Mouse (Mus musculus) adrenal gland, postnatal 36 days (tissue): Measurements from ENCODE around the gene Uqcrq. TPM values are rescaled to one million over a fixed set of nuclear protein-coding genes. Genes with fewer than 3 reads are reported as not detected.
"Not testable (repeated sequence)": the region's sequence is repeated elsewhere in the genome, so short reads cannot be mapped to it uniquely, and the experiment has no call there.

ENCODE experiments used
- DNase-seq, 2 experiments: peaks; one replicate each; pipeline ENCODE4 v3.0.0; 2021; ENCODE audit warnings: mixed read lengths in 1 of 2
- total RNA-seq, 2 experiments: library from RNA; stranded (reverse); gene quantifications; 2 replicates each; pipeline ENCODE4 v1.2.3; 2021

The Uqcrq gene
- total RNA-seq, 2 experiments from 2014 or later = 1,132 to 1,289 TPM

- DNase-seq = no peak
Observed at GRCm38 (mm10) chr11:53453031-53453430, 22.4 kb upstream of the Uqcrq start.

DNA sequence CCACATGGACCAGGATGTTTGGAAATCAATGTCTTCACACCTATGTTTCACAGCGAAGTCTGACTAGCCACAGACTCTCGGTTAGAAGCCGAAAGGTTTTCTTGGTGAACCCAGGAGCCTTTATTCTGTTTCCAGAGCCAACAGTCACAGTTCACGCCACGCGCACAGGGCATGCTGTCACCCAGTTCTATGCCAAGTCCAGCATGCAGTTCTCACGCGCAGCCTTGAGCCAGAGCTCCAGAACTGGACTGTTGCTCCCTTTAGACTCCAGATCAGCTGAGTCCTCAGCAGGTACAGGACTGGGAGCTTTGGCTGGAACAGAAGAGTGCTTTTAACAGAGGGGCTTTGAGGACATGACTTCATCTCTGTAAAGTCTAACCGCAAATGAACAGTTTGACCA lies 21.8 kb upstream of the Uqcrq start:
- DNase-seq = peak; percentile 53 to 59

GRCm38 (mm10) chr11:53451361-53451760 lies 20.7 kb upstream of the Uqcrq start:
- no peak for DNase-seq

DNA sequence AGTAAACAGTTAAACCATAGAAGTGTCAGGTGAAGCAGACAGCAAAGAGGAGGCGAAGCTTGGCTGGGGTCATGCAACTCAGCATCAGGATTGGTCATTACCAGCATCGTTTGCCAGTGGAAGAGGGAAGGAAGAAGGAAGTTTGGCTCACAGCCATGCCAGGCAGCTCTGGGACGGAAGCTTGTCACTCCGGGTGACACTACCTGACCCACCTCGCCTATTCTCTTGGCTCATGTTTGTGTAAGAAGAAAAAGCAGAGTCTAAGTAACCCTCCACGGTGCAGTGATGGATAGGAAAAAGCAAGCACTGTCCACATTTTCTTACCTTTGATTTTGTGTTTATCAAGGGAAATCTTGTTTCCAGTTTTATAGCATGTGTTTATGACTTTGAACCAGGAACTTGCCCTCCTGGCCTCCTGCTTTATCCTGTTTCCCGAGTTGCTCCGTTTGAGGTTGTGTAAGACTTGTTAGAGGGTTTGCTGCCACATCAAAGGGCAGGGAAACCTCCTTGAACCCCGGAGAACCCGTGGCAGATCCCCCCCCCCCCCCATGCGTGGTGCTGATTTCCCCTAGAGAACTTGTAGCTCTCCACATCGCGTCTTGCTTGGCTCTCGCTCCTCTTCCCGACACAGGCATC lies 19.6 kb upstream of the Uqcrq start:
- no peak for DNase-seq

DNA sequence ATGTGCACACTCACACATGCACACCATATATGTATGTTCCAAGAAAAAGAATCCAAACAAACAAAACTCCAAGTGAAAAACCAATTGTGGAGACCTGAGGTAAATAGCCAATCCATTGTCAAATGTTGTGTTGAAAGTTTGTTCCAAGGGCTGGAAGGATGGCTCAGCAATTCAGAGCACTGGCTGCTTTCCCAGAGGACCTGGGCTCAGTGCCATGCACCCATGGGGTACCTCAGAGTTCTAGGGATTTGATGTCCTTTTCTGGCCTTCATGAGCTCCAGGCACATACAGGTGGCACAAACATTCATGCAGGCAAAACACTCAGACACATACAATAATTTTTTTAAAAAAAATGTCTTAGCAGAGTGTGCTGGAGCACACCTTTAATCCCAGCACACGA lies 17.9 kb upstream of the Uqcrq start:
- DNase-seq = peak; percentile 83 to 86

- no peak for DNase-seq
Observed at GRCm38 (mm10) chr11:53447996-53448395, 17.4 kb upstream of the Uqcrq start.

DNA sequence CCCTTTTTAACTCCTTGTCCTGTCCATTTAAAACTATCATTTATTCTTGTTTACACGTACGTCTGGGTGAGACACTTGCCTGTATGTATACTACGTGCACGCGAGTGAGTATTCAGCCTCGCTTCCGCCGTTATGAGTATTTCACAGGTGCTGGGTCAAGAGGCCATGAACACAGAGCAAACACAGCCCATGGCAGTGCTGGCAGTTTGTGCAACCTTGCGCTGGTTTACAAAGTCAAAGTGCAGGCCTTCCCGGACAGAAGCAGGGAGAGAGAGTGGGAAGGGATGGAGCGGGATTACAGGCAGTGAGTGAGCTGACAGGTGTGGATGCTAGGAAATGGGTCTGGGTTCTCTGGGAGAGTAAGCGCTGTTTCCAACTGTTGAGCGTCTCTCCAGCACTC lies 15.6 kb upstream of the Uqcrq start:
- DNase-seq = no peak

DNA sequence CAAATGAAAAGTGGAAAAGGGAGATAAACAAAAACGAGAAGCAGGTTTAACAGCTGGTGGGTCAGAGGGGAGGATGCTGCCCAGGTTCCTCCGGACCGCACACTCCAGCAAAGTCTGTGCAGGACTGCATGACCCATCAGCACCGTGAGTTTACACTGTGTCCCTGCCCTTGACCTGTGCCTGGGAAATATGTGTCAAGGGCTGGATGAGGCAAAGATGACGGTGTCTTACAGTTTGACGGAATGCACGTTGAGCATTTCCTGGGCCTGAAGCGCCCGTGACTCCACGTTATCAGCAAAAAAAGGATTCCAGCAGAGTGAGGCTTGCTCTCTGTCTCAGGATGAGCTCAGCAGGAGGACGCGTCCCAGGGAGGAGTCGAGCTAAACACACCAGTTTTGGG lies 14.9 kb upstream of the Uqcrq start:
- DNase-seq = peak; percentile 60 to 63

- peak; percentile 64 to 67 for DNase-seq
Observed at GRCm38 (mm10) chr11:53443861-53444260, 13.2 kb upstream of the Uqcrq start.

DNA sequence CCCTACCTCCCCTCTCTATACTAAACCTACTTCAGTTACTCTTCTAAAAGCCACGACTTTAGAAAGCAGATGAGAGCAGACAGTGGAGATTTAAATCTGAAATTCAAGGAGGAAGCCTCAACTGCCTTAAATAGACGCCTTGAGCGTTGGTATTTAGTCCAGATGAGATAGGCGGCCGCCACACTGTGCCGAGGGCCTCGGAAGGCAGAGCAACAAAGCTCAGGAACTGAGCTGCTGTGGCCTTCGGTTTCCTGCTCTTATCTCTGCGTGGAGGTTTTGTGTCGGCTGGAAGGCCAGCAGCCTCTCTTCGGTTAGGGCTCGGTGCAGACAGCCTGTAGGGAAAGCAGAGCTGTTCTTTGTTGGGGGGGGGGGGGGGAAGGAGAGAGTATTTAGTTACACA lies 11.3 kb upstream of the Uqcrq start:
- DNase-seq = peak; percentile 62 to 65

- DNase-seq = no peak
Observed at GRCm38 (mm10) chr11:53436338-53436737, 5.7 kb upstream of the Uqcrq start.

DNA sequence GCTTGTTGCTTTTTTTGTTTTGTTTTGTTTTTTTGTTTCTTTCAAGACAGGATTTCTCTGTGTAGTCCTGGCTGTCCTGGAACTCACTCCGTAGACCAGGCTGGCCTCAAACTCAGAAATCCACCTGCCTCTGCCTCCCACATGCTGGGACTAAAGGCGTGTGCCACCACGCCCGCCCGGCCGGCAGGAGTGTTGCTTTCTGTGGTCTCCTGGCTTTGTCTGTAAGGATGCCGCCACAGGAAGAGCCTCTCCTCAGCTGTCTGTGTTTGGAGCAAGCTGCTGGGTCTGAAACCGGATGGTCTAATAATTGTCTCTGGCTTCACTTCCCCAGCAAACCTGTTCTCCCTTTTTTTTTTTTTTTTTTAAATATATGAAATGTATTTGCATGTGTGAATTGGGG lies 4.9 kb upstream of the Uqcrq start:
- no peak for DNase-seq

GRCm38 (mm10) chr11:53433057-53433456 lies 2.4 kb upstream of the Uqcrq start:
- no peak for DNase-seq

DNA sequence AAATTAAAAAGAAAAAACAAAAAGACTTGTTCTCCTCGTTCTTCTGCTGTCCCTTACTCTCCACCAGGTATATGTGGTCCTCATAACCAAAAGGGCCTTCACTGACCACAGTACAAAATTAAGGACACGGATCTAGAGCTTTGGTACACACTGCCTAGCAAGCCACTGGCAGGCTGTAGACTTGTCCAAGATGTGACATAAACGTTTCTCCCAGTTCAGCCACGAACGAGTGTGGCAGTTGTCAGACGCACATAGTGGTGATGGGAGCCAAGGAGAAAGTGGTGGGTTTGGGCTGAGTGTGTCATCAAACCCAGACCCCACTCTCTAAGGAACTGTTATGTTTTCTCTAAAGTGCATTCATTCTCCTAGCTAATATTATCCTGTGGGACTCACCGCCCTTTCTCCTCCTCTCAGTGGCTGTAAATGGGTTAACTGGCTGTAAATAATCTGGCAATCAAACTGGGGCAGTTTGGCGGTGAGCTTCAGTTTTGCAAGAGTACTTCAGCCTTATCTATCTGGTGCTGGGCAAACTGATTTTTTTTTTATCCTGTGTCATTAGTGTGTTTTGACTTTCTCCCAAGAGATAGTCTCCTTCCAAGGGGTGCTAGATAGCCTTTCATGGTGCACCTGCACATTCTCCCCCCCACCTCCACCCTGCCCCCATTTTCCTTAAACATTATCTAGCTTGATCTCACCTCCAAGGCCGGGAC lies 871 bp upstream of the Uqcrq start:
- peak in 1 of 2 experiments; percentile 36 for DNase-seq

DNA sequence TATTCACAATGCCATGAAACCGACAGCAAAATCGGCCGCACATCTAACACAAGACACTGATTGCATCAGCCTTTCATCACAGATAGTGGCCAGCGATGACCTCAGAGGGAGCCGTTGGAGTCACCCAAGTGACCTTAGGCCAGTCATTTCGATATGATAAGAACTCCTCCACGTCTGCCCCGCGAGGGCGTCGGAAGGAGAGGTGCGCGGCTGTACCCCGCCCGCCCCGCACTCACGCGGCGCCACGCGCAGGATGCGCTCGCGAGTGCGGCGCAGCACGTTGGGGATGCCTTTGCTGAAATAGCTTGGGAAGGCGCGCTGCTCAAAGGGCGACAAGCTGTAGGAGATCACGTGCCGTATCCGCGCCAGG lies 346 bp downstream of the Uqcrq start:
- DNase-seq = peak; percentile 56 to 78

- no peak for DNase-seq
Observed at GRCm38 (mm10) chr11:53429182-53429581, 1.4 kb downstream of the Uqcrq start.

GRCm38 (mm10) chr11:53428716-53429057 lies 1.9 kb downstream of the Uqcrq start:
- no peak for DNase-seq

GRCm38 (mm10) chr11:53427993-53428715 lies 2.5 kb downstream of the Uqcrq start:
- no peak for DNase-seq

DNA sequence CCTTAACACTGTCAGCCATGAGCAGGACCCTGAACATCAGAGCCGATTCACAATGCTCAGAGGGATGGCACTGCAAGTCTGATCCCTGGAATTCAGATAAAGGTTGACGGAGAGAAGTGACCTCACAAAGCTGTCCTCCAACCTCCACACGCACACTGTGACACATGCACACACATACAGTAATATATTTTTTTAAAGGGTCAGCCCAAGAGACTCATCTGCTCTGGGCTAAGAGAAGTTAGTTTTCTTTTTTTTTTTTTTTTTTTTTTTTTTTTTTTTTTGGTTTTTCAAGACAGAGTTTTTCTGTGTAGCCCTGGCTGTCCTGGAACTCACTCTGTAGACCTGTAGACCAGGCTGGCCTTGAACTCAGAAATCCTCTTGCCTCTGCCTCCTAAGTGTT lies 3.7 kb downstream of the Uqcrq start:
- not testable (repeated sequence) for DNase-seq

GRCm38 (mm10) chr11:53425711-53426255 lies 4.8 kb downstream of the Uqcrq start:
- DNase-seq = peak in 1 of 2 experiments; percentile 35

GRCm38 (mm10) chr11:53425251-53425650 lies 5.4 kb downstream of the Uqcrq start:
- DNase-seq = no peak

GRCm38 (mm10) chr11:53424826-53425225 lies 5.8 kb downstream of the Uqcrq start:
- DNase-seq = peak; percentile 49 to 59

- DNase-seq = no peak
Observed at GRCm38 (mm10) chr11:53423036-53423435, 7.6 kb downstream of the Uqcrq start, which contains the start of gene Leap2. Gene Leap2, minus strand, starts transcription at chr11:53423170.
